Comparison of ENCODE assay signal across 9 mouse cellular contexts in genomic region chr11:75458169-75458568, GRCm38 (mm10). TPM values are rescaled to one million over a fixed set of nuclear protein-coding genes. Genes with fewer than 3 reads are reported as not detected.
DNase-seq lines count a peak whose midpoint lies in the region; ATAC-seq lines count a peak whose summit lies in the region.
"Had no signal": no experiment of that assay in that cellular context is flagged by ENCODE, and none has a peak within 500 bp of the region (broad histone marks: within the 10 kb centered on the region; RNA-seq: fewer than 3 reads in every experiment).

No protein-coding gene starts in this region.

- ATAC-seq in kidney, embryonic 15.5 days (replicated peaks; ENCODE audit: low FRiP score), result no peak

- no peaks in the 10 kb centered on the region for H3K9me3 ChIP-seq in kidney, embryonic 15.5 days (replicated peaks)

- no peak overlapping the region for H3K9ac ChIP-seq in kidney, embryonic 15.5 days

- H3K4me2 ChIP-seq in kidney, embryonic 15.5 days, result no peak overlapping the region

- DNase-seq in adrenal gland, adult 2 months, result peak; percentile 53
- no peak for DNase-seq in adrenal gland, postnatal 25 days
- DNase-seq in kidney, postnatal 10 days, result peak; percentile 58
- peak; percentile 68 for DNase-seq in c-Kit-positive CD71-positive TER-119-negative erythroid progenitor cells, embryonic 14.5 days (ENCODE audit: low read depth)
- DNase-seq in liver, result peak; percentile 79
- peak; percentile 55 to 74 for DNase-seq in spleen, postnatal 4 days (ENCODE audit: low spot score in 2 of 2)
- no peak for DNase-seq in right cerebral cortex, postnatal 36 days (ENCODE audit: low spot score in 2 of 2)

- no peak overlapping the region for H3K4me3 ChIP-seq in kidney, embryonic 15.5 days (replicated peaks)

- no peaks in the 10 kb centered on the region for H3K36me3 ChIP-seq in kidney, embryonic 15.5 days

- no peak overlapping the region for H3K27ac ChIP-seq in kidney, embryonic 15.5 days

- no peaks in the 10 kb centered on the region for H3K27me3 ChIP-seq in kidney, embryonic 15.5 days

- peaks cover 48% of the 10 kb centered on the region for H3K4me1 ChIP-seq in kidney, embryonic 15.5 days

- whole genome bisulfite sequencing in kidney, embryonic 15.5 days, result 22% methylated on average over 3 of the region's 3 CpGs

RNA-seq across cellular contexts. Expression of gene Tlcd2, which starts 3.3 kb away (rescaled TPM):
- 1 to 10 TPM; 7.6 to 9.7 TPM for total RNA-seq in adrenal gland, adult 2 months (2021)
- 22.2 and 27.3 TPM in 2 replicates for polyA plus RNA-seq in adrenal gland, adult 2 months (2012; rRNA removed)
- total RNA-seq in adrenal gland, postnatal 25 days (2021), result 16.2 and 16.8 TPM in 2 replicates
- polyA plus RNA-seq in kidney, embryonic 15.5 days (2015; fragmentation: Nextera tagmentation; extraction: Ambion mirVana), result 22.6 and 24.5 TPM in 2 replicates

RNA-seq across cellular contexts. Expression of gene Wdr81, which starts 3.7 kb away (rescaled TPM):
- total RNA-seq in adrenal gland, adult 2 months (2021), result 10 to 100 TPM; 15.5 to 15.6 TPM
- polyA plus RNA-seq in adrenal gland, adult 2 months (2012; rRNA removed), result 28.2 and 34.1 TPM in 2 replicates
- total RNA-seq in adrenal gland, postnatal 25 days (2021), result 21.9 and 23.5 TPM in 2 replicates
- 5.0 and 6.2 TPM in 2 replicates for polyA plus RNA-seq in kidney, embryonic 15.5 days (2015; fragmentation: Nextera tagmentation; extraction: Ambion mirVana)

RNA-seq across cellular contexts. Expression of gene Serpinf2, which starts 18.8 kb away (rescaled TPM):
- 1 to 10 TPM in 1 of 2 experiments, not detected in 1; 2.6 TPM for total RNA-seq in adrenal gland, adult 2 months (2021)
- 0.09 and 1.2 TPM in 2 replicates for polyA plus RNA-seq in adrenal gland, adult 2 months (2012; rRNA removed)
- total RNA-seq in adrenal gland, postnatal 25 days (2021), result 7.7 TPM in 1 of 2 replicates, not detected in the other
- 35.4 and 47.2 TPM in 2 replicates for polyA plus RNA-seq in kidney, embryonic 15.5 days (2015; fragmentation: Nextera tagmentation; extraction: Ambion mirVana)

RNA-seq across cellular contexts. Expression of gene Prpf8, which starts 28.4 kb away (rescaled TPM):
- total RNA-seq in adrenal gland, adult 2 months (2021), result 100 to 1,000 TPM; 132 to 162 TPM
- 43.2 and 58.6 TPM in 2 replicates for polyA plus RNA-seq in adrenal gland, adult 2 months (2012; rRNA removed)
- total RNA-seq in adrenal gland, postnatal 25 days (2021), result 147 and 166 TPM in 2 replicates
- polyA plus RNA-seq in kidney, embryonic 15.5 days (2015; fragmentation: Nextera tagmentation; extraction: Ambion mirVana), result 54.6 and 61.7 TPM in 2 replicates

RNA-seq across cellular contexts. Expression of gene Serpinf1, which starts 35.7 kb away (rescaled TPM):
- total RNA-seq in adrenal gland, adult 2 months (2021), result 10 to 100 TPM; 21.4 to 31.3 TPM
- polyA plus RNA-seq in adrenal gland, adult 2 months (2012; rRNA removed), result 43.7 and 74.1 TPM in 2 replicates
- 12.4 and 23.9 TPM in 2 replicates for total RNA-seq in adrenal gland, postnatal 25 days (2021)
- 129 and 140 TPM in 2 replicates for polyA plus RNA-seq in kidney, embryonic 15.5 days (2015; fragmentation: Nextera tagmentation; extraction: Ambion mirVana)
- total RNA-seq: neutrophil, adult 5-6 weeks had no signal

Comparison
In these comparisons a context has a peak if more than half of its experiments do, and no peak if none do; other contexts are left out.
1. DNase-seq: peak in adrenal gland, adult 2 months (single experiment), kidney, postnatal 10 days (single experiment), c-Kit-positive CD71-positive TER-119-negative erythroid progenitor cells, embryonic 14.5 days (single experiment), liver (single experiment) and spleen, postnatal 4 days (2 of 2); none in adrenal gland, postnatal 25 days (single experiment) and right cerebral cortex, postnatal 36 days (0 of 2).